Mouse (Mus musculus) kidney, embryonic 14.5 days (tissue): ENCODE measurements around the gene P2rx2. TPM values are rescaled to one million over a fixed set of nuclear protein-coding genes. Genes with fewer than 3 reads are reported as not detected.
A peak's percentile ranks its signal among the peaks of the same experiment; 100 is the strongest.

ENCODE experiments used
- ATAC-seq: fragments of 200-750 bp; cut with Nextera tagmentation; 2 replicates; pipeline ENCODE4 v1.8.0; 2017; ENCODE audit warnings: moderate number of reproducible peaks, mild to moderate bottlenecking, moderate TSS enrichment, moderate library complexity; ENCODE audit not compliant: low FRiP score, low TSS enrichment
- H3K27ac ChIP-seq: fragments of 300-500 bp; sonication (generic); 2 replicates; pipeline ENCODE4 v1.5.1; 2014; ENCODE audit warnings: low read depth, mild to moderate bottlenecking, low read length, moderate library complexity, mixed read lengths
- H3K27me3 ChIP-seq: fragments of 300-500 bp; sonication (generic); 2 replicates; pipeline ENCODE4 v1.6.1; 2014; ENCODE audit warnings: mild to moderate bottlenecking, low read length; ENCODE audit not compliant: control insufficient read depth, insufficient read depth
- H3K36me3 ChIP-seq: fragments of 300-500 bp; sonication (generic); 2 replicates; pipeline ENCODE4 v1.6.1; 2014; ENCODE audit warnings: low read length, mixed read lengths; ENCODE audit not compliant: control insufficient read depth, insufficient read depth
- H3K4me1 ChIP-seq: fragments of 300-500 bp; sonication (generic); 2 replicates; pipeline ENCODE4 v1.6.1; 2014; ENCODE audit warnings: low read length, mixed read lengths; ENCODE audit not compliant: control insufficient read depth, insufficient read depth
- H3K4me2 ChIP-seq: fragments of 300-500 bp; sonication (generic); replicated peaks from 2 replicates; pipeline ENCODE4 v1.6.1; 2014; ENCODE audit warnings: low read depth, mild to moderate bottlenecking, low read length
- H3K4me3 ChIP-seq: fragments of 300-500 bp; sonication (generic); 2 replicates; pipeline ENCODE4 v1.5.1; 2014; ENCODE audit warnings: mild to moderate bottlenecking, low read length
- H3K9ac ChIP-seq: fragments of 300-500 bp; sonication (generic); 2 replicates; pipeline ENCODE4 v1.6.1; 2014; ENCODE audit warnings: low read depth, mild to moderate bottlenecking, low read length, moderate library complexity
- H3K9me3 ChIP-seq: fragments of 300-500 bp; sonication (generic); 2 replicates; pipeline ENCODE4 v1.6.1; 2016; ENCODE audit warnings: low read length; ENCODE audit not compliant: control insufficient read depth
- WGBS: fragments of 180-500 bp; shearing (Covaris S2); extraction: QIAGEN DNeasy Blood & Tissue Kit; methylation state at CpG from one replicate; pipeline ENCODE4 v1.1.7; 2014; 5-methylcytosine and 5-hydroxymethylcytosine counted together
- polyA plus RNA-seq: library from polyadenylated mRNA; unstranded; fragments of >200 nt; fragmentation: Nextera tagmentation; extraction: Ambion mirVana; gene quantifications from 2 replicates; pipeline ENCODE4 v1.2.1, GENCODE M21; 2014

P2rx2 gene
- polyA plus RNA-seq, 1 experiment from 2014 or later, result 0.95 TPM

DNA sequence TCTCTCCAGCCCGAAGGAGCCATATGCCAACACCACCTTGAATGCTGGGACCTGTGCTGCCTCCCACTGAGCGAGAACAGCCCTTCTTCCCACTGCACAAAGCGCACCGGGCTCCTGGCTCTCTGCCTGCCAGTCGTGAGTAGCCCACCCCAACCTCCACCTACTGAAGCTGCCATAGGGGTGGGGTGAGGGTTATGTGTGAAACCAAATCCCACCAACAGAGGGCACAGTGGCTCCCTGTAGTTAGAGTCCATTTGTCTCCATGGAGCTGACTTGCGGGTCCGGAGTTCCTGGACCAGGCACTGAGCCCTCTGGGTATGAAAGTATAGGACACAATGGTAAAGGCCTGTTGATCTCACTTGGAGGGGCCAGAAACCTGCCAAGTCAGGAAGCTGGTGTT lies 11.7 kb upstream of the P2rx2 start:
- H3K27me3 ChIP-seq, result peaks cover 10% of the 10 kb centered on the region; the same call in 1 of the 2 replicates
- no peak for ATAC-seq
- H3K27ac ChIP-seq, result no peak overlapping the region
- H3K4me3 ChIP-seq, result no peak overlapping the region
- H3K4me2 ChIP-seq, result no peak overlapping the region
- H3K4me1 ChIP-seq, result no peaks in the 10 kb centered on the region
- H3K9me3 ChIP-seq, result no peaks in the 10 kb centered on the region
- no peak overlapping the region for H3K9ac ChIP-seq
- WGBS, result 13% methylated on average over 7 of the region's 7 CpGs
- no peaks in the 10 kb centered on the region for H3K36me3 ChIP-seq

- no peak for ATAC-seq
- Histone ChIP-seq H3K9me3 (no peaks in the 10 kb centered on the region), H3K4me2 (no peak overlapping the region), H3K27ac (no peak overlapping the region), H3K4me1 (0 out of 2 replicates have a peak, but pooled peaks cover 4% of the 10 kb centered on the region), H3K27me3 (peaks cover 8% of the 10 kb centered on the region), H3K9ac (no peak overlapping the region), H3K36me3 (no peaks in the 10 kb centered on the region), H3K4me3 (no peak overlapping the region)
- 74% methylated on average over 8 of the region's 8 CpGs for WGBS
These were observed 4.0 kb upstream of the P2rx2 start for GRCm38 (mm10) chr5:110347006-110347405.

GRCm38 (mm10) chr5:110345553-110345952 lies 2.5 kb upstream of the P2rx2 start:
- WGBS, result 88% methylated on average over 4 of the region's 4 CpGs

GRCm38 (mm10) chr5:110344524-110344923 lies 1.5 kb upstream of the P2rx2 start, which contains the start of gene Lrcol1:
Lrcol1 (plus strand) TSS chr5:110344730.
- 53% methylated on average over 4 of the region's 4 CpGs for WGBS
- peak within 1 kb of the TSS; percentile 59; the same call in 1 of the 2 replicates for H3K4me2 ChIP-seq
- no peak for ATAC-seq
- H3K9ac ChIP-seq, result no peak within 1 kb of the TSS
- H3K36me3 ChIP-seq, result no peaks in the 10 kb centered on the region
- 0 out of 2 replicates have a peak, but pooled peaks cover 4% of the 10 kb centered on the region for H3K4me1 ChIP-seq
- H3K27me3 ChIP-seq, result peaks cover 12% of the 10 kb centered on the region
- no peak within 1 kb of the TSS for H3K27ac ChIP-seq
- no peaks in the 10 kb centered on the region for H3K9me3 ChIP-seq
- no peak within 1 kb of the TSS for H3K4me3 ChIP-seq

More at GRCm38 (mm10) chr5:110345553-110345952, 2.5 kb upstream of the P2rx2 start:
- H3K9me3 ChIP-seq, result no peaks in the 10 kb centered on the region
- no peak overlapping the region for H3K4me3 ChIP-seq
- no peaks in the 10 kb centered on the region for H3K36me3 ChIP-seq
- H3K4me2 ChIP-seq, result no peak overlapping the region
- 0 out of 2 replicates have a peak, but pooled peaks cover 4% of the 10 kb centered on the region for H3K4me1 ChIP-seq
- ATAC-seq, result no peak
- no peak overlapping the region for H3K9ac ChIP-seq
- peaks cover 12% of the 10 kb centered on the region for H3K27me3 ChIP-seq
- no peak overlapping the region for H3K27ac ChIP-seq

- Histone ChIP-seq H3K4me1 (0 out of 2 replicates have a peak, but pooled peaks cover 4% of the 10 kb centered on the region), H3K9me3 (no peaks in the 10 kb centered on the region), H3K4me3 (no peak overlapping the region), H3K36me3 (peaks cover 47% of the 10 kb centered on the region), H3K9ac (no peak overlapping the region), H3K27me3 (peaks cover 9% of the 10 kb centered on the region; the same call in 1 of the 2 replicates), H3K27ac (no peak overlapping the region), H3K4me2 (no peak overlapping the region)
- no peak for ATAC-seq
- WGBS, result 66% methylated on average over 2 of the region's 2 CpGs
These were observed 4.2 kb downstream of the P2rx2 start for GRCm38 (mm10) chr5:110338792-110339191.

GRCm38 (mm10) chr5:110330508-110330907 lies 12.5 kb downstream of the P2rx2 start:
- Histone ChIP-seq H3K4me3 (no peak overlapping the region), H3K9me3 (no peaks in the 10 kb centered on the region), H3K4me1 (no peaks in the 10 kb centered on the region), H3K4me2 (no peak overlapping the region), H3K27me3 (no peaks in the 10 kb centered on the region), H3K36me3 (peaks cover 76% of the 10 kb centered on the region), H3K27ac (no peak overlapping the region), H3K9ac (no peak overlapping the region)
- 79% methylated on average over 3 of the region's 3 CpGs for WGBS
- no peak for ATAC-seq

DNA sequence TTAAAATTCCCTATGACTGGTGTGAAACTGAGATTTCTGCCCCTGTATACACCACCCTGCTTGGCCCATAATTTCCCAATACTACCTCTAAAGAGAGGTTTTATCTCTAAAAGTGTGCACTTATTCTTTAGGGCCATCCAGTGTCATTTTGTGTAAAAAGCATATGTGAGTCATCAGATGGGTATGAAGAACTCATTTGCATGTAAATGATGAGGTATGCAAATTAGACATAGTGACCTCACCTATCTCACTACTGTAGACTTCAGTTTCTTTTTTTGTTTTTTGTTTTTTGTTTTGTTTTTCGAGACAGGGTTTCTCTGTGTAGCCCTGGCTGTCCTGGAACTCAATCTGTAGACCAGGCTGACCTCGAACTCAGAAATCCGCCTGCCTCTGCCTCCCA lies 29.9 kb downstream of the P2rx2 start:
- no peaks in the 10 kb centered on the region for H3K9me3 ChIP-seq
- H3K27ac ChIP-seq, result no peak overlapping the region
- H3K36me3 ChIP-seq, result peaks cover 72% of the 10 kb centered on the region
- 93% methylated on average over 3 of the region's 3 CpGs for WGBS
- ATAC-seq, result no peak
- no peaks in the 10 kb centered on the region for H3K4me1 ChIP-seq
- H3K4me2 ChIP-seq, result no peak overlapping the region
- no peaks in the 10 kb centered on the region for H3K27me3 ChIP-seq
- no peak overlapping the region for H3K4me3 ChIP-seq
- no peak overlapping the region for H3K9ac ChIP-seq

- no peak for ATAC-seq
- no peak overlapping the region for H3K4me2 ChIP-seq
- H3K9ac ChIP-seq, result no peak overlapping the region
- H3K27ac ChIP-seq, result no peak overlapping the region
- no peaks in the 10 kb centered on the region for H3K27me3 ChIP-seq
- H3K36me3 ChIP-seq, result peaks cover 90% of the 10 kb centered on the region
- H3K9me3 ChIP-seq, result no peaks in the 10 kb centered on the region
- H3K4me3 ChIP-seq, result no peak overlapping the region
- WGBS, result 95% methylated on average over 7 of the region's 7 CpGs
- no peaks in the 10 kb centered on the region for H3K4me1 ChIP-seq
These were observed 34.2 kb downstream of the P2rx2 start for GRCm38 (mm10) chr5:110308861-110309260.

- peaks cover 85% of the 10 kb centered on the region for H3K36me3 ChIP-seq
- ATAC-seq, result no peak
- 95% methylated on average over 2 of the region's 2 CpGs for WGBS
These were observed 42.4 kb downstream of the P2rx2 start for GRCm38 (mm10) chr5:110300591-110300990.

More at GRCm38 (mm10) chr5:110300591-110300990, 42.4 kb downstream of the P2rx2 start:
- H3K4me3 ChIP-seq, result no peak overlapping the region
- H3K4me2 ChIP-seq, result no peak overlapping the region
- H3K9me3 ChIP-seq, result no peaks in the 10 kb centered on the region
- no peak overlapping the region for H3K27ac ChIP-seq
- H3K9ac ChIP-seq, result no peak overlapping the region
- no peaks in the 10 kb centered on the region for H3K4me1 ChIP-seq
- no peaks in the 10 kb centered on the region for H3K27me3 ChIP-seq
